ENCODE assay signal across 9 mouse cellular contexts in genomic region chr4:46450020-46450518, GRCm38 (mm10). TPM values are rescaled to one million over a fixed set of nuclear protein-coding genes. Genes with fewer than 3 reads are reported as not detected.
DNase-seq lines count a peak whose midpoint lies in the region; ATAC-seq and TF ChIP-seq lines count a peak whose summit lies in the region.
"Had no signal": no experiment of that assay in that cellular context is flagged by ENCODE, and none has a peak within 500 bp of the region (broad histone marks: within the 10 kb centered on the region; RNA-seq: fewer than 3 reads in every experiment).

No protein-coding gene starts in this region.

- H3K4me1 ChIP-seq in heart, postnatal 0 days (ENCODE audit: control insufficient read depth, insufficient read depth) = peaks cover 29% of the 10 kb centered on the region
- peaks cover 23 to 33% of the 10 kb centered on the region in 2 experiments for H3K4me1 ChIP-seq in MEL (ENCODE audit: control insufficient read depth in 1 of 2, insufficient read depth in 2 of 2, low read length in 2 of 2)
- peaks cover 48% of the 10 kb centered on the region for H3K4me1 ChIP-seq in hindbrain, embryonic 10.5 days (replicated peaks)
- H3K4me1 ChIP-seq in midbrain, embryonic 10.5 days = peaks cover 52% of the 10 kb centered on the region

- intact Hi-C loops in heart, postnatal 14 days (cut with DNase I) = loop anchor here (2.0 kb wide), 1 partner anchor 61 kb away; the partner anchor contains the start of gene Trmo
- intact Hi-C loops in left cerebral cortex, postnatal 4 days (cut with DNase I) = loop anchor here (2.0 kb wide), 1 partner anchor 61 kb away; the partner anchor contains the start of gene Trmo

- WGBS in heart, postnatal 0 days = 40% methylated on average over 7 of the region's 7 CpGs
- 37% methylated on average over 7 of the region's 7 CpGs for WGBS in hindbrain, embryonic 10.5 days
- WGBS in midbrain, embryonic 10.5 days = 33% methylated on average over 7 of the region's 7 CpGs

- no peak for TF ChIP-seq RAD21 in MEL (IDR thresholded peaks at IDR 0.05; ENCODE audit: low read depth, low read length)

- peaks cover 45% of the 10 kb centered on the region for H3K79me2 ChIP-seq in MEL (ENCODE audit: control insufficient read depth, insufficient read depth, low read length, poor library complexity)

- no peak for TF ChIP-seq POLR2A in MEL (IDR thresholded peaks at IDR 0.05; ENCODE audit: control insufficient read depth in 1 of 2, insufficient read depth in 1 of 2, low read depth in 1 of 2, low read length in 2 of 2, poor library complexity in 1 of 2)

- peak overlapping the region; percentile 86 for H3K9ac ChIP-seq in heart, postnatal 0 days (replicated peaks; ENCODE audit: low read depth, low read length)
- peak overlapping the region; percentile 98 for H3K9ac ChIP-seq in MEL (ENCODE audit: control insufficient read depth, low read depth, low read length, poor library complexity, severe bottlenecking)

- no peaks in the 10 kb centered on the region for H3K27me3 ChIP-seq in heart, postnatal 0 days (ENCODE audit: control insufficient read depth, insufficient read depth, low read length)
- no peaks in the 10 kb centered on the region for H3K27me3 ChIP-seq in MEL (ENCODE audit: control insufficient read depth in 1 of 2, insufficient read depth in 2 of 2, low read length in 2 of 2)
- no peaks in the 10 kb centered on the region for H3K27me3 ChIP-seq in hindbrain, embryonic 10.5 days (ENCODE audit: insufficient read depth, poor library complexity, severe bottlenecking)
- H3K27me3 ChIP-seq in midbrain, embryonic 10.5 days (ENCODE audit: low read depth, poor library complexity, severe bottlenecking) = no peaks in the 10 kb centered on the region

- no peak for DNase-seq in heart, postnatal 0 days (ENCODE audit: low spot score)
- no peak for DNase-seq in heart, postnatal 14 days
- DNase-seq in MEL (ENCODE audit: low read depth, low spot score) = peak; percentile 61
- no peak for DNase-seq in hindbrain, embryonic 10.5 days (ENCODE audit: low spot score)
- no peak for DNase-seq in midbrain, embryonic 10.5 days (ENCODE audit: low spot score)
- DNase-seq in frontal cortex, postnatal 10 days (ENCODE audit: low spot score in 2 of 2) = no peak
- DNase-seq in left cerebral cortex, postnatal 4 days = no peak
- no peak for DNase-seq in embryo, embryonic 11 days

- no peaks in the 10 kb centered on the region for H3K9me3 ChIP-seq in heart, postnatal 0 days (replicated peaks; ENCODE audit: control insufficient read depth, low read length)
- H3K9me3 ChIP-seq in MEL (replicated peaks; ENCODE audit: insufficient read depth, low read length) = no peaks in the 10 kb centered on the region
- H3K9me3 ChIP-seq in hindbrain, embryonic 10.5 days = no peaks in the 10 kb centered on the region
- no peaks in the 10 kb centered on the region for H3K9me3 ChIP-seq in midbrain, embryonic 10.5 days (replicated peaks)

- ATAC-seq in heart, postnatal 0 days (ENCODE audit: insufficient read depth, low read depth) = no peak

- H3K27ac ChIP-seq in heart, postnatal 0 days (ENCODE audit: low read depth) = peak overlapping the region; percentile 97; the same call in 1 of the 2 replicates
- H3K27ac ChIP-seq in MEL (ENCODE audit: control insufficient read depth, low read depth, low read length) = peak overlapping the region; percentile 94
- peak overlapping the region; percentile 100 for H3K27ac ChIP-seq in hindbrain, embryonic 10.5 days
- peak overlapping the region; percentile 100 for H3K27ac ChIP-seq in midbrain, embryonic 10.5 days (replicated peaks)

- H3K36me3 ChIP-seq in heart, postnatal 0 days (replicated peaks; ENCODE audit: control insufficient read depth, insufficient read depth, low read length) = no peaks in the 10 kb centered on the region
- peaks cover 0 to 32% of the 10 kb centered on the region in 2 experiments for H3K36me3 ChIP-seq in MEL (ENCODE audit: control insufficient read depth in 1 of 2, insufficient read depth in 2 of 2, low read length in 2 of 2)
- H3K36me3 ChIP-seq in hindbrain, embryonic 10.5 days = peaks cover 5% of the 10 kb centered on the region; the same call in 1 of the 2 replicates
- no peaks in the 10 kb centered on the region for H3K36me3 ChIP-seq in midbrain, embryonic 10.5 days

- peak overlapping the region; percentile 87 for H3K4me3 ChIP-seq in heart, postnatal 0 days (ENCODE audit: low read depth, low read length)
- peak overlapping the region; percentile 47 to 85 for H3K4me3 ChIP-seq in MEL (ENCODE audit: control insufficient read depth in 1 of 2, insufficient read depth in 1 of 2, low read depth in 2 of 2, low read length in 2 of 2)
- peak overlapping the region; percentile 89 for H3K4me3 ChIP-seq in hindbrain, embryonic 10.5 days
- peak overlapping the region; percentile 91 for H3K4me3 ChIP-seq in midbrain, embryonic 10.5 days

- TF ChIP-seq EP300 in heart, postnatal 0 days (IDR thresholded peaks at IDR 0.05; ENCODE audit: low read depth) = no peak
- TF ChIP-seq EP300 in MEL (IDR thresholded peaks at IDR 0.05; ENCODE audit: low read depth in 1 of 2, low read length in 2 of 2) = no peak

- no peak for TF ChIP-seq CTCF in heart, postnatal 0 days (IDR thresholded peaks at IDR 0.05; ENCODE audit: low read depth)
- no peak for TF ChIP-seq CTCF in MEL (IDR thresholded peaks at IDR 0.05 in 2 of 3, conservative IDR thresholded peaks at IDR 0.05 in 1 of 3; ENCODE audit: control insufficient read depth in 1 of 3, insufficient read depth in 1 of 3, low read depth in 2 of 3, low read length in 3 of 3, poor library complexity in 1 of 3, severe bottlenecking in 1 of 3)

- H3K4me2 ChIP-seq in heart, postnatal 0 days (ENCODE audit: low read depth, low read length) = peak overlapping the region; percentile 69

TF ChIP-seq in MEL, 35 proteins besides CTCF, POLR2A, EP300 and RAD21 (continues in another document):
- no peak; the same call in 1 of the 2 replicates for TF ChIP-seq POLR2AphosphoS2 (IDR thresholded peaks at IDR 0.05; ENCODE audit: low read length)
- peak; percentile 65; the same call in 1 of the 2 replicates for TF ChIP-seq MYC (IDR thresholded peaks at IDR 0.05; ENCODE audit: low read depth, low read length)
- TF ChIP-seq BHLHE40 (IDR thresholded peaks at IDR 0.05; ENCODE audit: borderline replicate concordance, low read depth, low read length) = no peak
- no peak for TF ChIP-seq GABPA (IDR thresholded peaks at IDR 0.05; ENCODE audit: low read depth, low read length)
- TF ChIP-seq CHD1 (IDR thresholded peaks at IDR 0.05; ENCODE audit: low read depth, low read length) = peak; percentile 95
- TF ChIP-seq ZMIZ1 (IDR thresholded peaks at IDR 0.05; ENCODE audit: low read depth, low read length) = 0 out of 2 replicates have a peak, but pooled peaks have one; percentile 36
- peak; percentile 13; the same call in 1 of the 2 replicates for TF ChIP-seq RCOR1 (IDR thresholded peaks at IDR 0.05; ENCODE audit: low read depth, low read length)
- TF ChIP-seq SMC3 (IDR thresholded peaks at IDR 0.05; ENCODE audit: low read depth, low read length) = no peak
- no peak for TF ChIP-seq ZC3H11A (IDR thresholded peaks at IDR 0.05; ENCODE audit: low read depth, low read length)
- peak; percentile 59; the same call in 1 of the 2 replicates for TF ChIP-seq MXI1 (IDR thresholded peaks at IDR 0.05; ENCODE audit: low read depth, low read length)
- TF ChIP-seq MAX (IDR thresholded peaks at IDR 0.05; ENCODE audit: low read length) = peak; percentile 51; the same call in 1 of the 2 replicates
- 0 out of 2 replicates have a peak, but pooled peaks have one; percentile 30 for TF ChIP-seq MAZ (IDR thresholded peaks at IDR 0.05; ENCODE audit: low read depth, low read length)
- no peak for TF ChIP-seq MYB (IDR thresholded peaks at IDR 0.05; ENCODE audit: low read depth, low read length)
- no peak for TF ChIP-seq MEF2A (IDR thresholded peaks at IDR 0.05; ENCODE audit: extremely low read depth, insufficient replicate concordance, low read depth, low read length, poor library complexity, severe bottlenecking)
- no peak for TF ChIP-seq HCFC1 (IDR thresholded peaks at IDR 0.05; ENCODE audit: low read depth, low read length)
- no peak for TF ChIP-seq TAL1 (IDR thresholded peaks at IDR 0.05; ENCODE audit: low read length)

RNA-seq across cellular contexts. Expression of gene Anp32b, which starts 0.6 kb away (rescaled TPM):
- 3.6 and 9.2 TPM in 2 replicates for total RNA-seq in heart, postnatal 0 days (2014; rRNA removed; ENCODE audit: low replicate concordance)
- 75.8 and 76.0 TPM in 2 replicates for polyA plus RNA-seq in heart, postnatal 0 days (2015; fragmentation: Nextera tagmentation; extraction: Ambion mirVana)
- 10 to 100 TPM; 58.1 to 66.6 TPM for total RNA-seq in heart, postnatal 14 days (2021)
- total RNA-seq in MEL (2012; rRNA removed) = 41.1 and 53.7 TPM in 2 replicates
- polyA plus RNA-seq in MEL (2012; ENCODE audit: insufficient read depth in 1 of 2, insufficient read length in 2 of 2, low read depth in 1 of 2, low replicate concordance in 2 of 2, missing spikeins in 1 of 2) = 100 to 1,000 TPM in 1 of 2 experiments, not detected in 1; 547 TPM
- 250 and 377 TPM in 2 replicates for polyA plus RNA-seq in hindbrain, embryonic 10.5 days (2016; fragmentation: Nextera tagmentation; extraction: Ambion mirVana)
- 345 and 414 TPM in 2 replicates for polyA plus RNA-seq in midbrain, embryonic 10.5 days (2016; fragmentation: Nextera tagmentation; extraction: Ambion mirVana)
- total RNA-seq in left cerebral cortex, postnatal 4 days (2021) = 10 to 100 TPM; 61.5 to 62.2 TPM

RNA-seq across cellular contexts. Expression of gene Hemgn, which starts 36.8 kb away (rescaled TPM):
- 0.27 TPM in 1 of 2 replicates, not detected in the other for total RNA-seq in heart, postnatal 0 days (2014; rRNA removed; ENCODE audit: low replicate concordance)
- polyA plus RNA-seq in heart, postnatal 0 days (2015; fragmentation: Nextera tagmentation; extraction: Ambion mirVana) = 0.37 TPM in 1 of 2 replicates, not detected in the other
- under 1 TPM; 0.54 to 0.60 TPM for total RNA-seq in heart, postnatal 14 days (2021)
- total RNA-seq in MEL (2012; rRNA removed) = 7.4 and 11.8 TPM in 2 replicates
- 10 to 100 TPM in 1 of 2 experiments, not detected in 1; 19.9 TPM for polyA plus RNA-seq in MEL (2012; ENCODE audit: insufficient read depth in 1 of 2, insufficient read length in 2 of 2, low read depth in 1 of 2, low replicate concordance in 2 of 2, missing spikeins in 1 of 2)
- polyA plus RNA-seq in hindbrain, embryonic 10.5 days (2016; fragmentation: Nextera tagmentation; extraction: Ambion mirVana) = 13.2 and 14.3 TPM in 2 replicates
- polyA plus RNA-seq in midbrain, embryonic 10.5 days (2016; fragmentation: Nextera tagmentation; extraction: Ambion mirVana) = 13.4 and 14.5 TPM in 2 replicates
- total RNA-seq in left cerebral cortex, postnatal 4 days (2021) = not detected
- total RNA-seq: gastrocnemius, postnatal 14 days had no signal

RNA-seq across cellular contexts. Expression of gene Nans, which starts 39.0 kb away (rescaled TPM):
- total RNA-seq in heart, postnatal 0 days (2014; rRNA removed; ENCODE audit: low replicate concordance) = 54.2 and 54.6 TPM in 2 replicates
- polyA plus RNA-seq in heart, postnatal 0 days (2015; fragmentation: Nextera tagmentation; extraction: Ambion mirVana) = 36.2 and 38.2 TPM in 2 replicates
- 10 to 100 TPM; 17.5 to 21.4 TPM for total RNA-seq in heart, postnatal 14 days (2021)
- 124 and 136 TPM in 2 replicates for total RNA-seq in MEL (2012; rRNA removed)
- 100 to 1,000 TPM; 182 to 246 TPM for polyA plus RNA-seq in MEL (2012; ENCODE audit: insufficient read depth in 1 of 2, insufficient read length in 2 of 2, low read depth in 1 of 2, low replicate concordance in 2 of 2, missing spikeins in 1 of 2)
- 79.1 and 80.5 TPM in 2 replicates for polyA plus RNA-seq in hindbrain, embryonic 10.5 days (2016; fragmentation: Nextera tagmentation; extraction: Ambion mirVana)
- polyA plus RNA-seq in midbrain, embryonic 10.5 days (2016; fragmentation: Nextera tagmentation; extraction: Ambion mirVana) = 77.1 and 80.6 TPM in 2 replicates
- total RNA-seq in left cerebral cortex, postnatal 4 days (2021) = 10 to 100 TPM; 54.8 to 63.2 TPM
